Mouse (Mus musculus) heart, postnatal 36 days (tissue): ENCODE measurements around the gene Nup214. TPM values are rescaled to one million over a fixed set of nuclear protein-coding genes. Genes with fewer than 3 reads are reported as not detected.
A peak's percentile ranks its signal among the peaks of the same experiment; 100 is the strongest.

Experiments used
- DNase-seq, 2 experiments: peaks; one replicate each; pipeline ENCODE4 v3.0.0; 2021 to 2022
- intact Hi-C: fragments of 180-260 bp; cut with DNase I; formaldehyde crosslinking; loops from one replicate; pipeline ENCODE4 v1.15.1; 2025
- total RNA-seq, 2 experiments: library from RNA; stranded (reverse); gene quantifications; 2 replicates each; pipeline ENCODE4 v1.2.3; 2021

Gene Nup214
- total RNA-seq, 2 experiments from 2014 or later: 33.4 to 34.5 TPM

DNA sequence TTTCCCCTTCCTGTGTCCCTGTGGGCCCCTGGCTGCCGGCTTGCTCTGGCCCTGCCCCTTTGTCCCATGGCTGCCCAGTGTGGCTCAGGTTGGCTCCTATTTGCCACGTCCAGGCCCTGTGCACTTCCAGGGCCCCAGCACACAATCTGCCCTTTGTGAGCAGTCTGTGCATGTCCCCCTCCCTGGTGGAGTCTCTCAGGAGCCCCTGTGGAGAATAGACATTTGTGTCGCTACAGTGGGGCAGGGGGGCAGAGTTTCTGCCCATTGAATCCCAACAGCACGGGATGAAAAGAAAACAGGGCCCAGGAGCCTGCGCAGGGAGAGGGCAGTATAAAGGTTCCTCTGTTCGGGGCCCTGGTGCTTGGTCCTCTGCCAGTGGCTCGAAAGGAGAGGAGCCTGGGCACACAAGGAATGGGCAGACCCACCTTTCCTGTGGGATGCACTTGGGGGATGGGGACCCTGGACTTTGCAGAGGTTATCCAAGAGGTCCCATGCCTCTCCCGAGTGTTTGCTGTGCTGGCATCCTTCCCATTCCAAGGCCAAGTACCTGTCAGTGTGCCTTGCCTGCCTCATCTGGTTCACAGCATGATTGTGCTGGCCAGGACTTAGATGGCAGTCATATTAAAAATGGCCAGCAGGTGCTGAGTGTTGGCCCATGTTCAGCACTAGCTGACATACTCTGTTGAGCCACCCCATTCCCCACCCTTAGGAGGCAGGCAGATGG is 11.6 kb upstream of the Nup214 start:
- no peak for DNase-seq
- intact Hi-C loops: no loop called here

DNA sequence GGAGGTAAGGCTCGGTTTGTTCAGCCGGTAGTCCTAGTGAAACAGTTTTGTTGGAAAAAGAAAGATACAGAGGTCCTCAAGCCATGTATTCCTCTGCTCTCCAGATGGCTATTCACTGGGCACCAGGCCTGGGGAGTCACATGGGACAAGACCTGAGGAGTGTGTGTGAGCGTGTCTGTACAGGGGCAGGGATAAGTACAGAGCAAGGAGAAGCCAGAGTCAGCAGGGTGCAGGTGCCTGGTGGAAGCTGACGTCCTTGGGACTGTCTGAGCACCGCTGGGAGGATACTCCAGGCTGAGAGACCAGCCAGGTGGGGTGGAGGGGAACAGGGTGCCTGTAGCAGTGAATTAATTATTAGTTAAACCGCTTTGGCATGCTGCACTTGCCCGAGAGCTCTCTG is 10.7 kb upstream of the Nup214 start:
- intact Hi-C loops: no loop called here
- no peak for DNase-seq

DNA sequence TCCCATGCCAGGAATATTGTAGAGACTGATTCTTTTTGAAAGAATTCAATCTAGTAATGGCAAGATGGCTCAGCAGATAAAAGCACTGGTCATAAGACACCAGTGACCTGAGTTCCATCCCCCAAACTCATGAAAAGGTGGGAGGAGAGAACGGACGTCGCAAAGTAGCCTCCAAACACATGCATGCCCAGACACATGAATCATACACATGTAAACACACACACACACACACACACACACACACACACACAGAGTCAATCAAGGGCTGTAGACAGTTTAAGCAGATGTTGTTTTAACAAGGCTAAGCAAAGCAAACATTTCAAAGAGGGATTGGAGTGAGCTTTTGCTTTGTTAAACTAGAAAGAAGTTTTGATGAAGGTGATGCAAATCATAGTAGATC is 10.0 kb upstream of the Nup214 start:
- DNase-seq: no peak
- intact Hi-C loops: no loop called here

DNA sequence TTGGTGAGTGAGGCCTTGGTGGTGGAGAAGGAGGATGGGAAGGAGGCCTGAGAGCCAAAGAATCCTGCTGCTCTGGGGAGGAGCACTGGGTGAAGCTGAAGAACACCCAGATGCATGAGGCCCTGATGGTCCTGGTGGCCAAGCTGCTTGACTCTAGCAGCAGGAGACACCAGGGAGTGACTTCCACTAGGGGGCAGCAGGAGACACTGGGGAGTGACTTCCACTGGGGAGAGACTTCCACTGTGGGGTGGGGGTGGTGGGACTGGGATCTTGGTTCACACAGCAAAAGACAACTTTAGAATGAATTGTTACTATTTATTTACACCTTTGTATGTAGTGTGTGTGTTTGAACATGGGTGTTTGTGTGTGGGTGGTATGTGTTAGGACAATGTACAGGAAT is 9.1 kb upstream of the Nup214 start:
- intact Hi-C loops: no loop called here
- peak in 1 of 2 experiments; percentile 25 for DNase-seq

DNA sequence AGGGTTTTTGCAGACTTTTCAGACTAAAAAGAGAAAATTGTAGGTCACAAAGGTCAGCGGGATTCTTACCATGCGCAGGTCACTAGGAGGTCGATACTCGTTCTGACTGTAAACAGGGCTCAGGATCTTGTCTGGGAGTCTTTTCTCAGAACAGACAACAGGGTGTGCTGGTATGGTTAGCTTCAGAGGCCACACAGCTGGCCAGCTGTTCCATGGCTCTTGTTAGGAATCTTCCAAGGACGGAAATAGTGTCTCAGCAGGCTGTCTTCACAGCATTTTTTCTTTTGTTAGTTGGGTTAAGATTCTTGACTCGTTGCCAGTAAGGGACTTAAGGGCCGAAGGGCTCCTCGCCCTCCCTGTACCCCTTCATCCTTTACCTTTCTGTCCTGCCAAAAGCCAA is 7.4 kb upstream of the Nup214 start:
- intact Hi-C loops: no loop called here
- no peak for DNase-seq

DNA sequence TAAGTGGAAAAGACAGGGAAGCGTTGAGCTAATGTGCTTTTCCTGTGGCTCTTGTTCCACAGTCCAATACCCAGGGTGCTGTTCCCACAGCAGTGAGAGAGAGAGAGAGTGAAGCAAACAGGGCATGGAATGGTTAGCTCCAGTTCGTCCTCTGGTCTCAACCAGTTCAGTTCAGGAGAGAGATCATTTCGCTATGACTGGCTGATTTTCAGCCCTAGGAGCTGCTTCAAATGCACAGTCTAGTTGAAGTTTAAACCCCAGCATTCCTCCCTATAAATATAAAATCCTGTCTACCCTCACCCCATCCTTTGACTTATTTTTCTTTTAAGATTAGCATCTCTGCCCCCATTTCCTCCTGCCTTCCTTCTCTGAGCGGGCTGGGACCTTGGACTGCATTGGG is 1.6 kb upstream of the Nup214 start:
- no peak for DNase-seq
- intact Hi-C loops: loop anchor here (5.0 kb wide), 1 partner anchor 165 kb away; no protein-coding TSS in a partner anchor

DNA sequence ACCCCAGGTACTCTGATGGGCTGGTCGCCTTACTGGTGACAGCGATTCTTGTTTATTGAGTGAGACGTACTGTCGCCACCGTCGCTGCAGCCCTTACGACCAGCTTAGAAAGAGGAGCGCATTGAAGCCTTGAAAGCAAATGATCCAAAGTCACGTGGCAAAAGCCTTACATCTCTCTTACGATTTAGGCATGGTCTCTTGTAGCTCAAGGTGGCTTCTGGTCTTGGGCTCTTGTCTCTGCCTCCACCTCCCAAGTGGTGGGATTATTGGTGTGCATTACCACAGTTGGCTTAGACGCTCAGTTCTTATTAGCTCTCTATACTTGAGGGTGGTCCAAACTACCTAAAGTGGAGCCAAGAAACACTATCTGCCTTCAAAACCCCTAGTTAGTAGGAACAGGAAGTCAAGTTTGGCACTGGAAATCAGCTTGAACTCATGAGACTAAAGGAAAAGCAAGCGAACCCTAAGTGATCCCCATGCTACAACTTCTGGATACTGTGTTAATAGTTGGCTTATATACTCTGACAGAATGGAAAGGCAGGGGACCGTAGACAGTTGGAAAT is 654 bp downstream of the Nup214 start:
- no peak for DNase-seq
- intact Hi-C loops: loop anchor here (5.0 kb wide), 1 partner anchor 162 kb away; no protein-coding TSS in a partner anchor

DNA sequence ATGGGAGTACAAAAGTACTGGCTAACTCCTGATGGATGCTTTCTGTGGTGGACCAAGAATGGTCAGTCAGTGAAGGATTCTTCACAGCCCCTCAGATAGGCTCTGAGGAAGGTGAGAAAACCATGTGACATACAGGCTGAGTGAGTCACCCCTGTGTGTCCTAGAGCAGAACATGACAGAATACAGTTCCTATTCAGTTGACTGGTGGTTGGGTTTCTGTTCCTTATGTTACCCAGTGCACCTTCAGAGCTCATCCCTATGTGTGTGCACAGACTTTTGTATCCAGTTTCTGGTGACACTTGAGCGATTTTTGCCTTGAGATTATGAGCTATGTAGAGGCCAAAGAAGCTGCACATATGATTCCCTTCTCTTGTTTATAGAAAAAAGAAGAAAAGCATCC is 13.5 kb downstream of the Nup214 start:
- DNase-seq: no peak
- intact Hi-C loops: no loop called here

DNA sequence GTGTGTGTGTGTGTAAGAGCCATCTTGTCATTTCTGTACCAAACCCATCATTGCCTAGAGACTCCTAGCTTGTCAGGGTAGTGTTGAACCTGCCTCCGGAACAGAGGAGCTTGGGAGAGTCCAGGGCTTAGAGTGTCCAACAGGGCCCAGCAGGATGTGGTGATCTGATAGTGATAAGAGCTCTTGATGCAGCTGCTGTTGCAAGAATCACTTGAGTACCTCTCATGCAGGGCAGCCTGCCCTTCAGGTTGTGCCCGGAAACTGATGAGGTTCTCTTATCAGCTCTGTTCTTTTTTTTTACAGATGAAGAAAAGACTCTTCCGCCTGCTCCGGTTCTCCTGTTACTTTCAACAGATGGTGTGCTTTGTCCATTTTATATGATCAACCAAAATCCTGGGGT is 16.7 kb downstream of the Nup214 start:
- intact Hi-C loops: no loop called here
- no peak for DNase-seq

DNA sequence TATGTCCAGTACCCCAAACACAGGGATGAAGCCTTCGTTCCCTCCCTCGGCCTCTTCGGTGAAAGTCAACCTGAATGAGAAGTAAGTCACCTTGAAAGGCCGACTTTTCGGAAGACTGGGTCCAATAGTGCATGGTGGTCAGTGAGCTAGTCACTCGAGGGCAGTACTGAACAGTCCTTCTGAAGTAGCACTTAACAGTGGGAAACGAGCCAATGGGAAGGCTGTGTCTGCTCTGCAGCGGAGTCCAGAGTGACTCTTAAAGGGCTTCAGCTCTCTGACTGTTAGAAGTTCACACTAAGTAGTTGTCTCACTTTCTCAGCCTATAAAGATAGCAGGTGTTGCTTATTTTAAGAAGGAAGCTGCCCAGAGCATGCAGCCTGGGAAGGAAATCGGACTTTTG is 20.7 kb downstream of the Nup214 start:
- intact Hi-C loops: no loop called here
- DNase-seq: no peak

DNA sequence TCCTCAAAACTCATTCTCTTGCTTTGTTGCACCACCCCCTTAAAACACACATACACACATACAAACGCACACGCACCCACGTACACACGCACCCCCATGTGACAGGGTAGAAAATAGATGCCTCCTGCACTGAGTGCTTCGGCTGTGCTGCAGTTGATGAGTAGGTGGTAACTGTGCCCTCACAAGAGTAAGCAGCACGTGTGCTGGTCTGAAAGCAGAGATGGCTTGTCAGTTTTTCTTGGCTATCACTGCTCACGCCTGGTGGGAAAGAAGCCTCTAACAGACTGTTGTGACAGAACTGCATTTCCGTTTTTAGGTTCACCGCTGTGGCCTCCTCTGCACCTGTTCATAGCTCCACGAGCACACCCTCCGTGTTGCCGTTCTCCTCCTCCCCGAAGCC is 21.8 kb downstream of the Nup214 start:
- no peak for DNase-seq
- intact Hi-C loops: no loop called here

DNA sequence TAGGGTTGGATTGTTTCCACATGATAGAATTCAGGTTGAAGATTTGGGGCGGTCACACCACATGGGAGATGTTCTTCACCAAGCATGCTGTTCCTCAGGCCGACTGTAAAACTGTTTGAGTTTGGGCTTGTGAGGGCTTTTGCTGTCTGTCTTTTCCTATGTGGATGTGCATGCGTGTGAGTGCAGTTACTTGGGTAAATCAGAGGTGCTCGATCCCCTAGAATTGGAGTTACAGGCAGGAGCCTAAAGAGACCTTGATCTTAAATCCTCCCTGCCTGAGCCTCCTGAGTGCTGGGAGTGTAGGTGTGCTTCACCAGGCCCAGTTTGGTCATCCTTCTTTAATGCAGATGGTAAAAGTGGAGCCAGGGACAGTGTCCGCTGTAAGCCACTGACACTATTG is 23.3 kb downstream of the Nup214 start:
- intact Hi-C loops: no loop called here
- no peak for DNase-seq

DNA sequence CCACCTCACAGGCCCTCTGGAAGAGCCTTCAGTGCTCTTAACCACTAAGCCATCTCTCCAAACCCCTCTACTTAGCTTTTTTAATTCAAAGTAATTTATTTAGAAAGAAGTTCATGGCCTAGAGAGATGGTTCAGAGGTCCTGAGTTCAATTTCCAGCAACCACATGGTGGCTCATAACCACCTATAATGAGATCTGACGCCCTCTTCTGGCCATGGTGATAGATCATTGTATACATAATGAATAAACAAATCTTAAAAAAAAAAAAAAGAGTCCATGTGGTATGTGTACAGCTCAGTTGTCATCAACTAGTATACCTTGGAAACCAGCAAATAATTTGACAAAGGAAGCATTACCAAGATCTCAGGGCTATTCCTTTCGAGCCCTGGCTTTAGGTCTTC is 24.2 kb downstream of the Nup214 start:
- intact Hi-C loops: no loop called here
- no peak for DNase-seq

DNA sequence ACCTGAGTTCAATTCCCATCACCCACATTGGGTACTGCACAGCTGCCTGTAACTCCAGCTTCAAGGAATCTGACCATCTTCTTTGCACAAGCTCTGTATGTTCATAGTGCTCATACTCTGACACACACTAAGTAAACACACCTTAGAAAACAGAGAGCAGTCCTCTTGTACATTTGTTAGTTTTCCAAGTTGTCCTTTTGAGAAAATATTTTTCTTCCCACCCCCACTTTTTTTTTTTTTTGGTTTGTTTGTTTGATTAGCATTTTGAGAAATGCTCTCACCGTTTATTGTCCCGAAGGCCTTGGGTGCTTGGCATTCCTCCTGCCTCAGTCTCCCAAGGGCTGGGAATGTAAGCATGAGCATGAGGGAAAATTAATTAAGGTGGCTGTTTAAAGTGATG is 34.1 kb downstream of the Nup214 start:
- intact Hi-C loops: no loop called here
- DNase-seq: no peak

DNA sequence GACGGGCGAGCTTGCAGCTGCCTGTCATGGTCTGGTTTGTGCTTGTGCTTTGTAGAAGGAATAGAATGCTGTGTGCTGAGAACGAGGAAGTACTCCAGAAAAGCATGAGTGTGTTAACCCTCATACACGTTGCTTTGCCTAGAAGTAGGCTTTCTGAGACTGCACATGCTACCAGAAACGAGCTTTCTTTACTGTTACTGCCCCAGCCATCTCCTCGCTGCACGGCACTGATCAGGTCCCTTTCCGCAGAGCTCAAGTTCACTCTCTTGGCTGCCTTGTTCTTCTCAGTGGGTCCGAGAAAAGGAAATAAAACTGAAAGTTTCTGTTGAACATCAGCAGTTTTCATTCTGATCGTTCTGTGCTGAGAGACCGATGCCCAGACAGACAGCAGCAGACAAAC is 34.5 kb downstream of the Nup214 start:
- DNase-seq: no peak
- intact Hi-C loops: no loop called here

DNA sequence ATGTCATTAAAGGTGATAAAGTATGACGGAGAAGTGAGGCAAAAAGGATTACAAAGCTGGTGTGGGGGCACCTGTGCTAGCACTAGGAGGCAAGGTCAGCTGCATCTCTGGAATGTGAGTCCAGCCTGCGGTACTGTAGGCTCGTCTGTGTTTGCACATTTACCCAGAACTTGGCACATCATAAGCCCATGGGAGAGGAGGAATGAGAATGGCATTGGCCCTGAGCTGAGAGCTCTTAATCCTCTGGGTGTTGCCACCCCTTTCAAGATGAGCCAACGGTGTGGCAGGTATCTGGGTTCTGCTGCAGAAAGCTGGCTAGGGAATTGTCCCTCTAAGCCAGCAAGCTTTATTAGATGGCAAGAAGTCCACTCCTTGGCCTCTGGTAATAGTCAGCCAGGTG is 45.5 kb downstream of the Nup214 start:
- intact Hi-C loops: no loop called here
- DNase-seq: no peak

DNA sequence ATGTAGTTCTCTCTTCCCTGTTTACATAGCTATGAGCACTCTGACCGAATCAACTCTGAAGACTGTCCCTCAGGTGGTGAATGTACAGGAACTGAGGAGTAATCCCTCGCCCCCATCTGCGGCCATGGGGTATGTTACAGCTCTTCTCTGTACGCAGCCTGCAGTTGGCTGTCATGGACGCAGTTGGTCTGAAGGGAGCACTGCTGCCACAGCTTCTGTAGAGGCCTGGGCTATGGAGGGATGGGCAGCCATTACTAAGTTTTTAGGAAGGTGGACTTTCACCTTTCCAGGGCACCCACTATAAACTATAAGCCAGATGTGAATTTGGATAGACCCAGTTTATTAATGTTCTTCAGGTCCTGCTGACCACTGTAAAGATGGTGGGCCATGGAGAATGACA is 46.0 kb downstream of the Nup214 start:
- intact Hi-C loops: no loop called here
- no peak for DNase-seq

DNA sequence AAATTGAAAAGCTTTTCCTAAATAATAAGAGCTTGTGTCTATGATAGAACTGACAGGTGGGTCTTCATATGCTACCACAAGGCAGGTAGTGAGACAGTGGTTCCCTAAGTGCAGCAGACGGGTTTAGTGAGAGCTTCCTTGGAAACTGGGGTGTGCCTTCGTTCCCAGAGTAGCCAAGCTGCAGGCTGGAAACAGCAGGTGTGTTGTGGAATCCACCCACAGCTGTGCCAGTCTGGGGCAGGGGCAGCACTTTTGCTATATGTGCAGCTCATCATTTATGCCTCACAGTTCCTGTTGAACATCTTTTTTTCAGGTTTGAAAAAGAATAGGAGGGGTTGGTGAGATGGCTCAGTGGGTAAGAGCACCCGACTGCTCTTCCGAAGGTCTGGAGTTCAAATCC is 50.1 kb downstream of the Nup214 start:
- intact Hi-C loops: no loop called here
- no peak for DNase-seq

DNA sequence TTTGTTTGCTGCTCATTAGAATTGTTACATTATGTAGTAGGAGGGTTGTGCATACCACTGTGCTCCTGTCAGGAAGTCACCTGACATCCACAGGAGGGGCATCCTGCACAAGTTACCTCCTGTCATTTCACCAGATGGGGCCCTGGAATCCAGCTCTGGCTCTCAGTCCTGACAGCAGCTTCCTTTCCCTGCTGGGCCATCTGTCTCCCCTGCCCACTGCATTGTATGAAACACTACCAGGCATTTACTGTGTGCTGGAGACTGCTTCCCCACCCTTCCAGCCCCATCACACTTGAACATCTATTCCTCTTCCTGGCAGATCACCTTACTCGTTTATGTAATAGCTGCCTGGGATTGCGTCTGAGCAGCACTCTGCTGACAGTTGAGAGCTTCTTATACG is 55.4 kb downstream of the Nup214 start:
- intact Hi-C loops: no loop called here

DNA sequence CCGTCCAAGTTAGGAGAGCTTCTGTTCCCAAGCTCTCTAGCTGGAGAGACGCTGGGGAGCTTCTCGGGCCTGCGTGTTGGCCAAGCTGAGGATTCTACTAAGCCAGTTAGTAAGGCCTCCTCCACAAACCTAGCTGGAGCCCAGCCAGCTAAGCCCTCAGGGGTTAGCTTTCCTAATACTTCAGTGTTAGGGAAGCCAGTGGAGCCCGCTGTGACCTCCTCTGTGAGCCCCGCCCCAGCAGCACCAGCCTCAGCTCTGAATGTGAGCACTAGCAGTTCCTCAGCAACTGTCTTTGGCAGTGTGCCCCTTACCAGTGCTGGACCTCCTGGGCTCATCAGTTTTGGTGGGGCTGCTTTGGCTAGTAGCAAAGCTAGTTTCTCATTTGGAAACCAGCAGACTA is 59.2 kb downstream of the Nup214 start:
- intact Hi-C loops: no loop called here
- peak; percentile 41 to 45 for DNase-seq

More for the DNA sequence above, 55.4 kb downstream of the Nup214 start:
- no peak for DNase-seq

DNA sequence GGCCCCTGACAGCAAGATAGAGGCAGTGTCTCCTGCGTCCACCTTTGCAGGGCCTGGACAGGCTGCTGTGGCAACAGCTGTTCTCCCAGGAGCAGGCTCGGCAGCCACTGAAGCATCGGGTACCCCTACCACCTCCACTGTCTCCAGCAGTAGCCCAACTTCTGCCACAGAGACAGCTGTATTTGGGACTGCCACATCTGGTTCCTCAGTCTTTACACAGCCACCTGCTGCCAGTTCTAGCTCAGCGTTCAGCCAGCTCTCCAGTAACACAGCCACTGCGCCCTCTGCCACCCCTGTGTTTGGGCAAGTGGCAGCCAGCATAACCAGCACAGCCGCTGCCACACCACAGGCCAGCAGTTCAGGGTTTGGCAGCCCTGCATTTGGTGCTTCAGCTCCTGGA is 60.0 kb downstream of the Nup214 start:
- intact Hi-C loops: no loop called here
- DNase-seq: no peak

DNA sequence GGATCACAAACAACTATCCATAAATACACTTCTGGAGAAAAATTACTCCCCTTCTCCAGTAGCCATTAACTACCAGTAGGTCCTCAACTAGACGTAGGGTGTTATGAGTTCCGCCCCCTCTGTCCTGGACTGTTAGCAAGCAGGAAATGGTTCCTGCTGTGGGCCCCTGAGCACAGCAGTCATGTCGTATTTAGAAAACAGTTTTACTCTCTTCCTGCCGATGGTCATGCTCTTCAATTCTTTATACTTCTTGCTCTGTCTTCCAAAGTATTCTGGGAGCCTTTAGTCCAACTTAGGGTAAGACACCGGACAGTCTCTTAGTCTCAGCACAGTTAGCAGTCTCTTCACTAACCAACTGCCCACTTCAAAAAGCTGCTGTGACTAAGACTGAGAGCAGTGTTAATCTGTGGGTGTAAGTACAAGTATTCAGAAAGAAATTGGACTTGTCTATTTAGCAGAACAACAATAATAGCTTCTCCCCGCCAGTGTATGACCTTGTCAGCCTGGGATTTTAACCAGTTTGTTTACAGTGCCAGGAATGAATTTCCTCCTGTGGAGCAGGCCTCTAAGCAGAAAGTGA is 63.1 kb downstream of the Nup214 start:
- intact Hi-C loops: loop anchor here (5.0 kb wide), 1 partner anchor 95 kb away; no protein-coding TSS in a partner anchor
- no peak for DNase-seq
